Mouse (Mus musculus) bone marrow macrophage, adult 2 months (primary cell): ENCODE measurements around the gene Card10.

ENCODE experiments used
- CTCF ChIP-seq: IDR thresholded peaks from 2 replicates; pipeline ENCODE4 v1.5.1; 2012; ENCODE audit warnings: low read depth, mild to moderate bottlenecking, low read length, moderate library complexity
- POLR2A ChIP-seq: IDR thresholded peaks from 2 replicates; pipeline ENCODE4 v1.6.1; 2012; ENCODE audit warnings: mild to moderate bottlenecking, low read depth, low read length, borderline replicate concordance

DNA sequence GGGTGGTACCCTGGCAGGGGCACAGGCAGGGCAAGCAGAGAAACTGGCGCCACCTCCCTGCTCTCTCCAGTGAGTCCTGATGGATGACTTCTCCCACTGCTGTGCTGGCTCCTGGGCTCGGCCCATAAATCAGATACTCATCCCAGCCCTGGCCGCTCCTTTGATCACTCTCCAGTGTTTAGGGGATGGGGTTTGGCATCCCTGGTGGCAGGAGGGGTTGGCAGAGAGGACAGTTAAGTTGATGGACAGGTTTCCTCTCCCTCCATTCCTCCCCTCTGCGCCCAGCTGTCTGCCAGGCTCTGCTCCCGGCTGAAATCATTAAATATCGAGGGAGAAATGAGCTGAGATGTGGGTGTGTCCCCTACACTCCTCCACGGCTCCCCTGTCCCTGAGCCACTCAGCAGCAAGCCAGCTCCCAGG, 66.2 kb downstream of the Card10 start:
- no peak for TF ChIP-seq CTCF
- no peak for TF ChIP-seq POLR2A
